Mouse (Mus musculus) limb, embryonic 10.5 days (tissue): ENCODE measurements at regions not wholly inside any gene's neighbourhood (a gene's known extent, or its start where the extent isn't known, plus 50 kb on each side); places are given as distances from the start of the nearest gene placed in this dataset.

ENCODE experiments used
- DNase-seq: peaks from one replicate; pipeline ENCODE4 v3.0.0-alpha.2; 2017; ENCODE audit warnings: low spot score
- H3K27ac ChIP-seq: fragments of 300-500 bp; sonication (generic); 2 replicates; pipeline ENCODE4 v1.5.1; 2016; ENCODE audit warnings: mild to moderate bottlenecking
- H3K27me3 ChIP-seq: fragments of 300-500 bp; sonication (generic); 2 replicates; pipeline ENCODE4 v1.6.1; 2016; ENCODE audit warnings: low read depth, mild to moderate bottlenecking; ENCODE audit not compliant: poor library complexity, severe bottlenecking
- H3K36me3 ChIP-seq: fragments of 300-500 bp; sonication (generic); 2 replicates; pipeline ENCODE4 v1.6.1; 2016; ENCODE audit warnings: mild to moderate bottlenecking, moderate library complexity
- H3K4me1 ChIP-seq: fragments of 300-500 bp; sonication (generic); 2 replicates; pipeline ENCODE4 v1.6.1; 2016
- H3K4me3 ChIP-seq: fragments of 300-500 bp; sonication (generic); 2 replicates; pipeline ENCODE4 v1.5.1; 2016; ENCODE audit warnings: mild to moderate bottlenecking, moderate library complexity
- H3K9me3 ChIP-seq: fragments of 300-500 bp; sonication (generic); replicated peaks from 2 replicates; pipeline ENCODE4 v1.6.1; 2016; ENCODE audit warnings: mild to moderate bottlenecking
- WGBS: fragments of 180-500 bp; shearing (Covaris S2); methylation state at CpG from one replicate; pipeline ENCODE4 v1.1.7; 2016; 5-methylcytosine and 5-hydroxymethylcytosine counted together

DNA sequence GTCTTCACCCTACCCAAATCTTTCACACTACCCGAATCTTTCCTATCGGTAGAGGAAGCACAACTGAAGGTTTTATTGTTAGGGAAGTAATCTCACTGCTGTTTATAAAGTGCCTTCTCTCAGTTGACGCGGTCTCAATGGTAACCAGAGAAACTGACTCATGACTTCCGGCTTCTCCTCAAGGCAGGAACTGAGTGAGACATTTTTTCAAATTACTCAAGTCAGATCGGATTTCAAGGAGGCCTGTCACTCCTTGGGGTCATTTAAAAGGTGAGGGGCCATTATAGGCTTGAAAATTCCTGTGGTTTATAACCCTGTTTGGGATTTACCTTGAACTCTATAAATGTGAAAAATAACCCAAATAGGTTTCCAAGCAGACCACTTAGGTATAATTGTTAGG, 170.0 kb upstream of the Atp2b1 start:
- H3K4me3 ChIP-seq: no peak overlapping the region
- peaks cover 34% of the 10 kb centered on the region for H3K4me1 ChIP-seq

DNA sequence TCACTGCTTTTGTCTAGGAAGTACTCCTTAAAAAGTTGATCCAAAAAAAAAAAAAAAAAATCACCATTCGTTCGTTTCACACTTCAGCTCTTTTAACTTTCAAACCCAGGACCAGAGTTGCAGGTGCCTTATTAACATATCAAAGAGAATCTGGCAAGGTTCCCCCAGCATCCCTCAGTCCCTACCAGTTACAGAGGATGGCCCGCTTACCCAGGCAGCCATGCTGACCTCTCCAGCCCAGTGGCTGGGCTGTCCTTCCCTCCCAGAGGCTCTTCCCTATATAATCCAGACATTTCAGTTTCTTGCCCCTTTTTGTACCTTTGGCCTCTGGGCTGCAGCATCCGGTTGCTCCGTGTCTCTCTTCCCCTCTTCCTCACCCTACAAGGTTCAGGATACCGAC, 169.5 kb upstream of the Atp2b1 start:
- WGBS: 21% methylated on average over 6 of the region's 6 CpGs
- Histone ChIP-seq H3K27me3 (no peaks in the 10 kb centered on the region), H3K27ac (peak overlapping the region; percentile 66), H3K36me3 (no peaks in the 10 kb centered on the region), H3K9me3 (no peaks in the 10 kb centered on the region), H3K4me3 (no peak overlapping the region), H3K4me1 (peaks cover 39% of the 10 kb centered on the region)
- DNase-seq: peak; percentile 35

More for the DNA sequence above, 170.0 kb upstream of the Atp2b1 start:
- peak; percentile 39 for DNase-seq
- Histone ChIP-seq H3K27me3 (no peaks in the 10 kb centered on the region), H3K36me3 (no peaks in the 10 kb centered on the region), H3K27ac (peak overlapping the region; percentile 47), H3K9me3 (no peaks in the 10 kb centered on the region)
- WGBS: 5% methylated on average over 6 of the region's 6 CpGs

DNA sequence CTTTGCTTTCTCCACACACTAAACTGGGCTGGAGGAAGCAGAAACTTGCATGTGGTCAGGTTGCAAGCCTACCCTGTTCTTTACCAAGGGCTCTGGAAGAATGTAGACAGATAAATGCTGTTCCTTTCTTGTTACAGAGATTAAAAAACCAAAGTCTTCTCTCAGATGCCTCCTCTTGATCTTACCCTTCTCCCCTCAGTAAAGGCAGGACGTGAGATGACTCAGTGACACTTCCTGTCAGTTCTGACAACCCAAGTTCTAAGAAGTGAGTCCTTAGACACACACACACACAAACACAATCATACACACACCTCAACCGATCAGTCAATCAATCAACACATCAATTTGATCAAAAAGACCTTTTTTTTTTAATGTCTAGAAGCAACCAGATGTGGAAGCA, 168.8 kb upstream of the Atp2b1 start:
- Histone ChIP-seq H3K27me3 (no peaks in the 10 kb centered on the region), H3K9me3 (no peaks in the 10 kb centered on the region), H3K4me3 (no peak overlapping the region), H3K4me1 (peaks cover 42% of the 10 kb centered on the region), H3K36me3 (no peaks in the 10 kb centered on the region), H3K27ac (0 out of 2 replicates have a peak overlapping the region, but pooled peaks have one; percentile 66)
- no peak for DNase-seq
- 71% methylated on average over 2 of the region's 2 CpGs for WGBS

DNA sequence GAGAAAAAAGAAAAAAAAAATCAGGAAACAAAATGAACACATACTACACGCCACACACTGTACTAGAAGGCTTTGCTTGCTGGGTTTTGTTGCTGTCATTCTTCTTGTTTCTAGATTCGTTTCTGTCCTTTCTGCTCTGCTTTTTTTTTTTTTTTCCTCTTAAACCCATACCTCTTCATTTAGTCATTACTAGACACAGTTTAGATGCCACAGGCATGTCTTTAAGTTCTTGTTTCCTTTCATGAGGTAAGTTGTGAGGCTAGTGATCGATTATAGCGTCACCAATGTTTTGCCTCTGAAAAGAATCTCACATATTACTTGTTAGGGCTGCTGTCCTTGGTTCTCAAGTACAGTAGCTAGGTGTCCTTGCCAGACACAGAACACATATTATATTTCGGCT, 168.3 kb upstream of the Atp2b1 start:
- DNase-seq: no peak
- Histone ChIP-seq H3K9me3 (no peaks in the 10 kb centered on the region), H3K27me3 (no peaks in the 10 kb centered on the region), H3K4me1 (peaks cover 42% of the 10 kb centered on the region), H3K27ac (no peak overlapping the region), H3K4me3 (no peak overlapping the region), H3K36me3 (no peaks in the 10 kb centered on the region)
- WGBS: 81% methylated on average over 5 of the region's 5 CpGs

DNA sequence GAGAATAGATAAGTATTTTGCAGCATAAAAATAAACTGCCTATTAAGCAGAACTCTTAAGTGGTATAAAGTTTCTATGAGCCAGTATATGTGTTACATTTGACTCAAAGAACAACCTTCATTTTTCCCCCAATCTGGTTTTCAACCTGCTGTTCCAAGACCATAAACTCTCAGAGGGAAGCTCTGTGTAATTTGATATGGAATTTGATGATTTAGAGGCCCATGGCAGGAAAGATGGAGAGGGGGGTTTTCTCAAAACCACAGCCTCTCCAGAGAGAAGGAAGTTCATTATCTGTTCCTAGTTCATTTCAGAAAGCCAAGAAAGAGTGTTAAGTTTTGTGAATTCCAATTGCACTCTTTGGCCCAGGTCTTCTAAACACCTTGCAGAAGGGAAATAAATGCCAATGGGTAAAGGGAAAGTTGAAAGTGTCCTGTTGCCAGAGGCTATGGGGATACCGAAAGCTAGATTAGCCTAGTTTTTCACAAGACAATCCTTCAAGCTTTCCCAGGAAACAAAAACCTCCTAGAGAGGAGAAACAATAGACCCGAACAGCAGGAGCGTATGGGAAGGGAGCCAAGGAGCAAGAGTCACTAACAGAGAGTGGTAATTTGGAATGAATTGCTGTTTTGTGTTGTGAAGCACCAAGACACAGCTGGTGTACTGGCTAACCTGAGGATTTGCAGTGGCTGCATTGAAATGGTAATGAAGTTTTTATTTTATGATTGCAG, 165.2 kb upstream of the Atp2b1 start:
- Histone ChIP-seq H3K36me3 (no peaks in the 10 kb centered on the region), H3K9me3 (no peaks in the 10 kb centered on the region), H3K27ac (peak overlapping the region; percentile 61; the same call in 1 of the 2 replicates), H3K4me3 (no peak overlapping the region), H3K27me3 (no peaks in the 10 kb centered on the region), H3K4me1 (peaks cover 42% of the 10 kb centered on the region)
- DNase-seq: no peak
- WGBS: 29% methylated on average over 3 of the region's 3 CpGs

DNA sequence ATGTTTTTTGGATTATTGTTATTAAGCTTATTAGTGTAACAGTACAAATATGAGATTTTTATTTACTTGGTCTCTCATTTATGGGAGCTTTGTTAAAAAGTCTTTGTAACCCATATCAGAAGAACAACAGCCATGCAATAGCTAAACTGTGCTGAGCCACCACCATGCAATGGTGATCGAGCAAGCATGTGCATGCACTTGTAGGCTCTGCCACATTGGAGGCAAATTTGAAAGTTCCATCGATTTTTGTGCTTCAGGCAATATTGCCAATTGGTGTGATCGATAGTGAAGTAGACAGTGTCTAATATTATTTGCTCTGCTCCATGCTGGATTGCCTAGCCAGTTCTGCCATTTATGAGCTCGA, 164.6 kb upstream of the Atp2b1 start:
- Histone ChIP-seq H3K4me3 (no peak overlapping the region), H3K36me3 (no peaks in the 10 kb centered on the region), H3K9me3 (no peaks in the 10 kb centered on the region), H3K4me1 (peaks cover 37% of the 10 kb centered on the region), H3K27me3 (no peaks in the 10 kb centered on the region), H3K27ac (no peak overlapping the region)
- WGBS: 80% methylated on average over 4 of the region's 4 CpGs
- no peak for DNase-seq

DNA sequence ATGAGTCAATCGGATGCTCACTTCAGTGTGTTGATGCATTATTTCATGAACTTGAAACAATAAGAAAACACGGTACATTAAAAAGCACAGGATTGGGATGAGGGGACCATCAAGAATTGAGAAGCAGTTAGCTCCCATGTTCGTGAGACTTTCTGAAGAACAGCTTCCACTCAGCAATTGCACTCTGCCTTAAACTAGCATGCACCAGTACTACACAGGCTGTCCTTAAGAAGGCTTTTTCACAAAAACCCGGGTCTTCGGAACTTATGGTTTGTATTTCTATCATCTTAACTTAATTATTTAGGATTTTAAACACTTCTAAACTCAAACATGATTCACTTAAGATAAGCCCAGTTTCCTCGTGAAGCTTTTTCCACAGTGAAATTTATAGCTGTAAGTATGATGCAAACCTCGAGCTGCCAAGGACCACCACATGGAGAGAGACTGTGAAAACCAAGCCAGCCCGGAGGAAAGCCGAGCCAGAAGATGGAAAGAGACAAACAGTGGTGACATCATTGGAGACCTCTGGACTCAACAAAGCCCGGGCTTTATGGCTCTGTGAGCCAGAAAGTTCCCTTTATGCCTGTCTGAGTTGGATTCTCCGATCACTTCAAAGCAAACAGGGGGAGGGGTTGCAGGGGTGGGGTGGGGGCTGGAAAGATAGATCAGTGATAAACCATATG, 162.7 kb upstream of the Atp2b1 start:
- Histone ChIP-seq H3K27me3 (no peaks in the 10 kb centered on the region), H3K36me3 (no peaks in the 10 kb centered on the region), H3K4me3 (no peak overlapping the region), H3K4me1 (peaks cover 25% of the 10 kb centered on the region), H3K27ac (peak overlapping the region; percentile 16; the same call in 1 of the 2 replicates), H3K9me3 (no peaks in the 10 kb centered on the region)
- 56% methylated on average over 11 of the region's 11 CpGs for WGBS
- DNase-seq: no peak

DNA sequence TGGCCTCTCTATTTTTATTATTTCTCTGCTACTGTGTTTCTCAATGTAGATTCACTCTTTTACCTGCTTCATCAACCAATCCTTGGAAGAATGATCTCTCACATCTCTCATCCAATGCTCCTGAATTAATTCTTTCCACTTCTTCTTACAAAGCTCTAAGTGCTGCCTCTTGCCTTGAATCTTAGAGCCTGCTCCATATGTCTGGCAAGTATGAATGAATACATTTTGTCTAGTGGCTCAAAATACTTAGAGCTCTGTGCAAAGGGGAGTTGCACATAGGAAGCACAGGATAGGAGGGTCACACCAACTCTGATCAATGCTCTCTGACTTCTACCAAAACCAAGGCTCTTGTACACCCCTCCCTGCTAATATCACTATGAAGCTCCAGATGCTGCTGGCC, 153.1 kb upstream of the Atp2b1 start:
- 0 out of 2 replicates have a peak, but pooled peaks cover 6% of the 10 kb centered on the region for H3K4me1 ChIP-seq
- H3K36me3 ChIP-seq: no peaks in the 10 kb centered on the region
- H3K27ac ChIP-seq: no peak overlapping the region
- DNase-seq: no peak
- no peaks in the 10 kb centered on the region for H3K27me3 ChIP-seq
- H3K9me3 ChIP-seq: no peaks in the 10 kb centered on the region
- no peak overlapping the region for H3K4me3 ChIP-seq

DNA sequence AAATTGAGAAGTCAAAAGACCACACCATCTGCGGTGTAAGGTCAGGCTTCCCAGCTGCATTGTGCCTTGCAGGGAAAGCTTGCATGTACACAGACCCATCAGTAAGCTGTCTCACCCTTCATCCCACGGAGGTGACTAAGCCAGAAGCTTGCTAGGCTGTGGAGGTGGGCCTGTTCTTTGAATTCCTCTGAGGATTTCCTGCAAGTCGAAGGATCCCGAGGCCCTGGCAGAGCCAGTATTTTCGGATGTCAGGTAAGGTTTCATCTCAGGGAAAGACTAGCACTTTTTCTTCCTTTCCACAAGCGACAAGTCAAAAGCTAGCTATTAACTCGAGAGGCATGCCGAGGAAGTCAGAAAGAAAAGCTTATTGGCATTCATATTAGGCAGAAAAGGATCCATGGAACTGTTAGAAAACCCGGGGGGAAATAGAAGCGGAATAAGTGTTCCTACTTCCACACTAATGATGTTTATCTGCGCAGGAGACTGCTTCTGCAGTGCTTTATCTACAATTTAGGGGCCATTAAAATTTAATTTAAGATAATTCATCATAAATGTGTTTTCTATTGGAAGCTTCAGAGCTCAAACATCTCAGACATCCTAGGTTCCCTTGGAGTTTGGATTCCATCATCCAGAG, 148.3 kb upstream of the Atp2b1 start:
- WGBS: 72% methylated on average over 11 of the region's 11 CpGs

DNA sequence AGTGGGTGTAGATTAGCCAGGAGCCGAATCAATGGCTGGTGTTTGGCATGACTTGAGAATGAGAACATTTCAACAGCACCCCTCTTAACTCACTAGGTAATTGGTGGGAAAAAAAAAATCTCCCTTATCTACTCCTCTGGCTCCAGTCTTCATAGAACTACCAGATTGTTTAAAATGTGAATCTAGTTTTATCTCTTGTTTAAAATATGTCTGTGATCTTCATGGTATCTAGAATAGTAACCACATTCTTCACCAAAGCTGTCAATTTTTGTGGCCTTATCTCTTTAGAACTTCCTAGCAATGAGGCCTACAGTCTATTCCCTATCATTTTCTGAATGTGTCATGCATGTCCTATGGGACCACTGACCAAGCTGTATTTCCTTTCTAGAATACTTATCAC, 134.4 kb upstream of the Atp2b1 start:
- WGBS: 98% methylated on average over 1 of the region's 1 CpGs
- Histone ChIP-seq H3K27ac (no peak overlapping the region), H3K36me3 (no peaks in the 10 kb centered on the region), H3K4me3 (no peak overlapping the region), H3K4me1 (peaks cover 7% of the 10 kb centered on the region), H3K27me3 (no peaks in the 10 kb centered on the region), H3K9me3 (no peaks in the 10 kb centered on the region)
- DNase-seq: no peak

More for the DNA sequence above, 148.3 kb upstream of the Atp2b1 start:
- H3K36me3 ChIP-seq: no peaks in the 10 kb centered on the region
- H3K4me3 ChIP-seq: no peak overlapping the region
- no peak overlapping the region for H3K27ac ChIP-seq
- no peaks in the 10 kb centered on the region for H3K4me1 ChIP-seq
- H3K9me3 ChIP-seq: no peaks in the 10 kb centered on the region
- DNase-seq: no peak
- no peaks in the 10 kb centered on the region for H3K27me3 ChIP-seq

DNA sequence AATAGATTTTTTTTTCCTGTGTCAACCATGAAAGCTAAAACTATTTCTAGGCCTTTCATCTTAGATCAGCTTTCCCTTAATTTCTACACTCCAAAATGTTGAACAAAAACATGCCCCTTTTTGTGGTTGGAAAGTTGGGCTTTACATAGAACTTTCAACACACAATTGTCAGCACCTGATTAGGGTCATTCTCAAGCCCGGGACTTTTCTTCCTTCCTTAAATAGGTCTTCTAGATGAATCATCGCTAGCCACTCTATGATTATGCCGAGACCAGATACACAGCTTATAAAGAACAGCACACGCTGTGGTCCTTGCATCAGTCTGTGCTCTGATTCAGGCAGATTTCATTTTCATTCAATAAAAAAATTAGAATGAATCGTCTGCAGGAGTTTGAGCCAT, 133.3 kb upstream of the Atp2b1 start:
- Histone ChIP-seq H3K4me1 (peaks cover 7% of the 10 kb centered on the region), H3K27ac (no peak overlapping the region), H3K4me3 (no peak overlapping the region), H3K27me3 (no peaks in the 10 kb centered on the region), H3K36me3 (no peaks in the 10 kb centered on the region), H3K9me3 (no peaks in the 10 kb centered on the region)
- DNase-seq: no peak
- 92% methylated on average over 5 of the region's 5 CpGs for WGBS

DNA sequence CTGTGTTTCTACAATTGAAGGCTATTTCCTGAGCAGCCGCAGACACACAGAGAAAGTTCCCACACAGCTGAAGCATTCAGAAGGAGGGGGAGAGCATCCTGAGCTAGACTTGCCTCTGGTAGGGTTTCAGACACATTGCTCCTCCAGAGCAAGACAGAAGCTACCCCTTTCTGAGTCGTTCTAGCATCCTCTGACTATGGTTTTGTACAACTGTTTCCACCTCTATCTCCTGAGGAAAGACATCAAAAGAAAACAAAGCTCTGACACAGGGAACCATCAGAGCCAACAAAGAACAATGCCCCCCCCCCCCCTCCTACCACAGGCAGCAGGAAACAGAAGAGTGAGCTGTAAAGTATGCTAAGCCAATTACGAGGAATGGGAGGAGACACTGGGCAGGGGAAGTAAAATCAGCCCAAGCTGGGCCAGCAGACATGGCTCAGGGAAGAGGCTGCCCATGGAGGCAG, 132.3 kb upstream of the Atp2b1 start:
- 47% methylated on average over 3 of the region's 3 CpGs for WGBS
- H3K27ac ChIP-seq: peak overlapping the region; percentile 58; the same call in 1 of the 2 replicates
- DNase-seq: no peak
- no peaks in the 10 kb centered on the region for H3K36me3 ChIP-seq
- no peaks in the 10 kb centered on the region for H3K27me3 ChIP-seq
- no peak overlapping the region for H3K4me3 ChIP-seq
- H3K4me1 ChIP-seq: peaks cover 7% of the 10 kb centered on the region
- no peaks in the 10 kb centered on the region for H3K9me3 ChIP-seq

DNA sequence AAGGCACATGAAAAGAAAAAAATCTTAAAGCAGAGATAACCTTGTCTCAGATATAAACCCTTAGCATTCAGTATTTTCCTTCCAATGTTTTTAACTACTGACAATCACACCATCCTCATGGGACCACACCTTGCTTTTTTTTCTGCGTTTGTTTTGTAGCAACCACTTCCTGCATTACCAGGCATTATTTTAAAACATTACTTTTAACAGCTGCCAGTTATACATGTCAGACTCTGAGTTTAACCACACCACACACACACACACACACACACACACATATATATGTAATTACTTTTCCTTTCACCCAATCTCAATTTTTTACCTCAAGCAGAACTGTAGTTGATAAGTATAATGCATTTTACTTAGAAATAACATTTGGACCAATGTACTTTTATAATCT, 128.8 kb upstream of the Atp2b1 start:
- no peaks in the 10 kb centered on the region for H3K36me3 ChIP-seq
- DNase-seq: no peak
- peaks cover 7% of the 10 kb centered on the region for H3K4me1 ChIP-seq
- H3K27me3 ChIP-seq: no peaks in the 10 kb centered on the region
- H3K9me3 ChIP-seq: no peaks in the 10 kb centered on the region
- 87% methylated on average over 1 of the region's 1 CpGs for WGBS
- no peak overlapping the region for H3K4me3 ChIP-seq
- H3K27ac ChIP-seq: no peak overlapping the region
